Mouse (Mus musculus): Measurements from ENCODE around the gene Aldh6a1. TPM values are rescaled to one million over a fixed set of nuclear protein-coding genes. Genes with fewer than 3 reads are reported as not detected.

Aldh6a1 gene
- polyA plus RNA-seq, 1 experiment from 2014 or later, result 23.6 TPM

Other genes starting within 250 kb of the Aldh6a1 start
- 6.1 and 6.6 TPM in 2 replicates for gene Elmsan1, start 232.1 kb downstream of the Aldh6a1 start, polyA plus RNA-seq (2014; fragmentation: Nextera tagmentation; extraction: Ambion mirVana)
- gene Ptgr2, start 165.8 kb downstream of the Aldh6a1 start, polyA plus RNA-seq (2014; fragmentation: Nextera tagmentation; extraction: Ambion mirVana), result 11.5 and 14.0 TPM in 2 replicates
- 111 and 125 TPM in 2 replicates for gene Zfp410, start 134.2 kb downstream of the Aldh6a1 start, polyA plus RNA-seq (2014; fragmentation: Nextera tagmentation; extraction: Ambion mirVana)
- gene Coq6, start 89.3 kb downstream of the Aldh6a1 start, polyA plus RNA-seq (2014; fragmentation: Nextera tagmentation; extraction: Ambion mirVana), result 40.5 and 46.0 TPM in 2 replicates
- gene Fam161b, start 89.2 kb downstream of the Aldh6a1 start, polyA plus RNA-seq (2014; fragmentation: Nextera tagmentation; extraction: Ambion mirVana), result 3.3 and 4.0 TPM in 2 replicates
- gene Entpd5, start 42.0 kb downstream of the Aldh6a1 start, polyA plus RNA-seq (2014; fragmentation: Nextera tagmentation; extraction: Ambion mirVana), result 8.6 and 9.7 TPM in 2 replicates
- 0.48 and 0.61 TPM in 2 replicates for gene Bbof1, start 41.9 kb downstream of the Aldh6a1 start, polyA plus RNA-seq (2014; fragmentation: Nextera tagmentation; extraction: Ambion mirVana)
- 27.9 and 30.7 TPM in 2 replicates for gene Rnf113a2, start 33.8 kb downstream of the Aldh6a1 start, polyA plus RNA-seq (2014; fragmentation: Nextera tagmentation; extraction: Ambion mirVana)
- 30.6 and 35.6 TPM in 2 replicates for gene Lin52, start 418 bp upstream of the Aldh6a1 start, polyA plus RNA-seq (2014; fragmentation: Nextera tagmentation; extraction: Ambion mirVana)
- 0.33 and 0.48 TPM in 2 replicates for gene Vsx2, start 118.8 kb upstream of the Aldh6a1 start, polyA plus RNA-seq (2014; fragmentation: Nextera tagmentation; extraction: Ambion mirVana)
- gene Abcd4, start 166.4 kb upstream of the Aldh6a1 start, polyA plus RNA-seq (2014; fragmentation: Nextera tagmentation; extraction: Ambion mirVana), result 9.2 and 11.8 TPM in 2 replicates
- gene Vrtn, start 190.0 kb upstream of the Aldh6a1 start, polyA plus RNA-seq (2014; fragmentation: Nextera tagmentation; extraction: Ambion mirVana), result not detected in 2 replicates
- not detected in 2 replicates for gene Syndig1l, start 247.8 kb upstream of the Aldh6a1 start, polyA plus RNA-seq (2014; fragmentation: Nextera tagmentation; extraction: Ambion mirVana)

Data from limb, embryonic 11.5 days (tissue).